Mouse (Mus musculus): ENCODE measurements at regions not wholly inside any gene's neighbourhood (a gene's known extent, or its start where the extent isn't known, plus 50 kb on each side); places are given as distances from the start of the nearest gene placed in this dataset.

GRCm38 (mm10) chr2:114828192-114828591 is 173.4 kb upstream of the Dph6 start:
- no peak for DNase-seq (ENCODE audit: low spot score)

- no peak for DNase-seq (ENCODE audit: low spot score)
These were observed 180.9 kb upstream of the Dph6 start for GRCm38 (mm10) chr2:114835694-114836093.

- DNase-seq (ENCODE audit: low spot score): no peak
These were observed 189.1 kb upstream of the Dph6 start for GRCm38 (mm10) chr2:114843696-114844388.

- no peak for DNase-seq (ENCODE audit: low spot score)
These were observed 189.6 kb upstream of the Dph6 start for GRCm38 (mm10) chr2:114844389-114844771.

- no peak for DNase-seq (ENCODE audit: low spot score)
These were observed 193.7 kb upstream of the Dph6 start for GRCm38 (mm10) chr2:114848439-114848838.

- no peak for DNase-seq (ENCODE audit: low spot score)
These were observed 194.2 kb upstream of the Dph6 start for GRCm38 (mm10) chr2:114848914-114849313.

GRCm38 (mm10) chr2:114853715-114854530 is 199.2 kb upstream of the Dph6 start:
- peak; percentile 68 for DNase-seq (ENCODE audit: low spot score)

- DNase-seq (ENCODE audit: low spot score): no peak
These were observed 217.5 kb upstream of the Dph6 start for GRCm38 (mm10) chr2:114872272-114872671.

- DNase-seq (ENCODE audit: low spot score): no peak
These were observed 218.3 kb upstream of the Dph6 start for GRCm38 (mm10) chr2:114873090-114873489.

GRCm38 (mm10) chr2:114879084-114879483 is 224.3 kb upstream of the Dph6 start:
- no peak for DNase-seq (ENCODE audit: low spot score)

- DNase-seq (ENCODE audit: low spot score): no peak
These were observed 225.0 kb upstream of the Dph6 start for GRCm38 (mm10) chr2:114879784-114880183.

GRCm38 (mm10) chr2:114885734-114886260 is 231.0 kb upstream of the Dph6 start:
- DNase-seq (ENCODE audit: low spot score): no peak

- no peak for DNase-seq (ENCODE audit: low spot score)
These were observed 244.0 kb upstream of the Dph6 start for GRCm38 (mm10) chr2:114898812-114899211.

GRCm38 (mm10) chr2:114911845-114912500 is 257.2 kb upstream of the Dph6 start:
- no peak for DNase-seq (ENCODE audit: low spot score)

- no peak for DNase-seq (ENCODE audit: low spot score)
These were observed 260.4 kb upstream of the Dph6 start for GRCm38 (mm10) chr2:114915025-114915690.

GRCm38 (mm10) chr2:114918420-114919332 is 263.9 kb upstream of the Dph6 start:
- DNase-seq (ENCODE audit: low spot score): no peak

- no peak for DNase-seq (ENCODE audit: low spot score)
These were observed 269.1 kb upstream of the Dph6 start for GRCm38 (mm10) chr2:114923911-114924310.

GRCm38 (mm10) chr2:114935436-114935835 is 280.7 kb upstream of the Dph6 start:
- no peak for DNase-seq (ENCODE audit: low spot score)

- no peak for DNase-seq (ENCODE audit: low spot score)
These were observed 283.8 kb upstream of the Dph6 start for GRCm38 (mm10) chr2:114938416-114939147.

GRCm38 (mm10) chr2:114966111-114966510 is 311.3 kb upstream of the Dph6 start:
- no peak for DNase-seq (ENCODE audit: low spot score)
